Mouse (Mus musculus): Measurements from ENCODE around the gene Tmem143. TPM values are rescaled to one million over a fixed set of nuclear protein-coding genes. Genes with fewer than 3 reads are reported as not detected.

The Tmem143 gene
- 3.7 TPM for polyA plus RNA-seq (2017; shearing (Covaris generic))

DNA sequence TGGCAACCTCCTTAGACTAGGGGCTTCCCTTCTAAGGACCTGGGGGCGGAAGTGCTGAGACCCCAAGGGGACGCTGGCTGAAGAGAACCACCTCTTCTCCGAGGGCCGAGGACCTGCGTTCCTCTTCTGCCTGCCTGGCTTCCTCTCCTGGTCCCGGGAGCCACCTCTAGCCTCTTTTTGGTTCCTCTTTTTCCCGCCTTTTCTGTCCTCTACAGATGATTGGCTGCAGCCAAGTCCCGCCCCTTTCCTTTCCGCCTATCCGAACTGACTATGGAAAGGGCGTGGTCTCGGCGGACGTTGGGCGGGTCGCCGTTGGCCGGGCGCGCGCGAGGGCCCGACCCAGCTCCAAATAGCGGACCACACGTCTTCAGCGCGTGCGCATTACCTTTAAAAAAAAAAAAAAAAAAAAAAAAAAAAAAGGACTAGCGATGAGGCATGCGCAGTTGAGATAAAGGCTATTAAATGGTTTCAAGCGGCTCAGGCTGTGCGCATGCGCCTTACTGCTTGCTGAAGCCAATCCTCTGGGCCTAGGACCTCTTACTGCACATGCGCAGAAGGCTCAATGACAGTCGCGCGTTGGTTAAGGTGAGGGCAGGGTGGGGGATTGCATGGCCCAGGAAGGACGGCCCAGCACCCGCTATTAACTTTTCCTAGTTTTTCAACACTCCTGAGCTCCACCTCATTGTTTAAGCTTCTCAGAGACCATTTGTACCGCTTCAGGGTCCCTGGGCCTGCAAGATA is at the start of gene Tmem143, which contains the start of gene Syngr4:
Tmem143 (plus strand) TSS at position 425 of the 741 bp plus-strand sequence.
Syngr4 (minus strand) TSS at position 198 of the 741 bp plus-strand sequence.

DNA sequence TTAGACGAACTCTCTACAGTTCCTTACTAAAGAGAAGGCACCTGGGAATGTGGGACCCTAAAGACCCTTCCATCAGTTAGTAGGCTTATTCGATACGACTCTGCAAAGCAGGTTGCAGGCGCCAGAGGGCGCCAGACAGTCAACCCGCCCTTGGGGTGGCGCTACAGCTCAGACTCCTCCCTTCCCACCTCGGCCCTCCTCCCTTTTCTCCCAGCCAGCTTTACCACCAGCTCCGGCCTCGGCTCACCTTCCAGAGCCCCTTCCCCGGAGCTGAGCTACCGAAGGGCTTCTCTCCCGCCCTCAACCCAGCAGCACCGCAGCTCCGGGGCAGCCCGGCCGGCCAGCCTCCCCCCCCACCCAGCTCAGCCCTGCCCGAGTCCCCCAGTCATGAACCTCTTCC is 24.1 kb upstream of the Tmem143 start, which contains the start of gene Kdelr1:
Kdelr1 (plus strand) TSS at position 149 of the 400 bp plus-strand sequence.

DNA sequence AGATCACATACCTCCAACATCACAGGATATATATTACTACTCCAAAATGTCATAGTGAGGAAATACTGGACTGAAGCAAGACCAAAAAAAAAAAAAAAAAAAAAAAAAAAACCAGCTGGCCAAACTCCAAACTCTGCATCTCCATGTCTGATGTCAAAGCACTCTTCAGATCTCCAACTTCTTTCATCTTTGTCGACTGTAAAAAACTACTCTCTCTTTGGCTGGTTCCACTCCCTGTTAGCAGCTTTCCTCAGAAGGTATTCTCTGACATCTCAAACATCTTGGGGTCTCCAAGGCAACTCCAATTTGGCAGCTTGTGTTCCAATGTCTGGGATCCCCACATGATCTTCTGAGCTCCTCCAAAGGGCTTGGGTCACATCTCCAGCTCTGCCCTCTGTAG is 18.5 kb upstream of the Tmem143 start, which contains the start of gene Grin2d:
Grin2d (minus strand) TSS at position 101 of the 400 bp plus-strand sequence.

DNA sequence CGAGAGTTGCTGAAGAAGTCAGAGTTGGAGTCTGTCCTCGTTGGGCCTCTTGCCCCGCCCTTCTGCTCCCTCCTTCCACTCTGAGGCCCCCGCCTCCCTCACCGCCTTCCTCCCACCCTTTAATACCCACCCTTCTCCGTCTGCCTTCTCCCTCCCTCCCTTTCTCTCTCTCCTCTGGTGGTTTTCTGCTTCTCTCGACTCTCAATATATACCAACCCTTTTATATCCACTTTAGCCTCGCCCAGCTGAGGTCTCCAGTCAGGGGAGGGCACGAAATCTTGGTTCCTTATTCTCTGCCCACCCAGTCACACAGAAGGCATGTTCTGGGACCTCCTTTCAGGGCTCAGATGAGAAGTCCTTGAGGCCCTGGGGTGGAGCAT is 24.5 kb downstream of the Tmem143 start, which contains the start of gene Emp3:
Emp3 (minus strand) TSS at position 163 of the 380 bp plus-strand sequence.

DNA sequence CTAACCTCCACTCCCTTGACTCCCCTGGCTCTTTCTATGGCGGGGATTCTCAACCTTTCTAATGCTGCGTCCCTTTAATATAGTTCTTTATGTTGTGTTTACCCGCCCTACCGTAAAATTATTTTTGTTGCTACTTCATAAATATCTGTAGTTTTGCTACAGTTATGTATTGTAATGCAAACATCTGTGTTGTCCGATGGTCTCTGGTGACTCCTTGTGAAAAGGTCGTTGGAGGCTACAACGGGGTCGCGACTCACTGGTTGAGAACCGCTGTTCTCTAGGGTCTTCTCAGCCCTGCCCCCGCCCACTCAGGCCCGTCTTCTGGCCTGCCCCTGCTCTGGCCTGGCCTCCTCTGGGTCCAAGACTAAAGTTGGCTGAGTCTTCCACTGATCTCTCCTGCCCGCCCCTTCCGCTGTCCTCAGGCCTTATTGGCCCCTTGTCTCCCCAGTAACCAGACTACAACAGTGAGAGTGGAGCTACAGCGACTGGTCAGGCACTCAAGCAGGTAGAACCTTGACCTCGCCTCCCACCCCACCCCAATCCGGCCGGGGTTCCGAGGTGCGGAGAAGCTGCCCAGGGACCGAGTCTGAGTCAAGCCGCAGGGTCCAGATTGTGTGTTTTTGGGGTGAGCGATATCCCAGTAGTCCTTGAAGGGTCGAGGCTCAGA is 27.2 kb downstream of the Tmem143 start, which contains the start of gene Ccdc114:
Ccdc114 (plus strand) TSS at position 311 of the 667 bp plus-strand sequence.

Other genes starting within 250 kb of the Tmem143 start
- 0.89 TPM for gene Fut2, start 230.5 kb upstream of the Tmem143 start, polyA plus RNA-seq (2017; shearing (Covaris generic))
- gene Ntn5, start 212.9 kb upstream of the Tmem143 start, polyA plus RNA-seq (2017; shearing (Covaris generic)), result not detected
- not detected for gene Sec1, start 202.5 kb upstream of the Tmem143 start, polyA plus RNA-seq (2017; shearing (Covaris generic))
- gene Car11, start 197.1 kb upstream of the Tmem143 start, polyA plus RNA-seq (2017; shearing (Covaris generic)), result 1.3 TPM
- 7.4 TPM for gene Dbp, start 191.9 kb upstream of the Tmem143 start, polyA plus RNA-seq (2017; shearing (Covaris generic))
- 1,531 TPM for gene Rpl18, start 181.5 kb upstream of the Tmem143 start, polyA plus RNA-seq (2017; shearing (Covaris generic))
- 17.9 TPM for gene Sphk2, start 178.9 kb upstream of the Tmem143 start, polyA plus RNA-seq (2017; shearing (Covaris generic))
- gene Fam83e, start 175.7 kb upstream of the Tmem143 start, polyA plus RNA-seq (2017; shearing (Covaris generic)), result 0.57 TPM
- gene Spaca4, start 171.1 kb upstream of the Tmem143 start, polyA plus RNA-seq (2017; shearing (Covaris generic)), result not detected
- 0.13 TPM for gene Lmtk3, start 113.2 kb upstream of the Tmem143 start, polyA plus RNA-seq (2017; shearing (Covaris generic))
- 13.1 TPM for gene Sult2b1, start 112.3 kb upstream of the Tmem143 start, polyA plus RNA-seq (2017; shearing (Covaris generic))
- gene Cyth2, start 82.4 kb upstream of the Tmem143 start, polyA plus RNA-seq (2017; shearing (Covaris generic)), result 153 TPM
- 0.46 TPM for gene Kcnj14, start 72.2 kb upstream of the Tmem143 start, polyA plus RNA-seq (2017; shearing (Covaris generic))
- gene Grwd1, start 66.0 kb upstream of the Tmem143 start, polyA plus RNA-seq (2017; shearing (Covaris generic)), result 34.7 TPM
- gene Kdelr1, start 24.2 kb upstream of the Tmem143 start, polyA plus RNA-seq (2017; shearing (Covaris generic)), result 55.4 TPM
- gene Grin2d, start 18.6 kb upstream of the Tmem143 start, polyA plus RNA-seq (2017; shearing (Covaris generic)), result 0.84 TPM
- gene Syngr4, start 227 bp upstream of the Tmem143 start, polyA plus RNA-seq (2017; shearing (Covaris generic)), result not detected
- gene Emp3, start 24.5 kb downstream of the Tmem143 start, polyA plus RNA-seq (2017; shearing (Covaris generic)), result 436 TPM
- 1.2 TPM for gene Ccdc114, start 27.1 kb downstream of the Tmem143 start, polyA plus RNA-seq (2017; shearing (Covaris generic))
- gene Abcc6, start 133.4 kb downstream of the Tmem143 start, polyA plus RNA-seq (2017; shearing (Covaris generic)), result 0.10 TPM
- 24.0 TPM for gene Nomo1, start 136.8 kb downstream of the Tmem143 start, polyA plus RNA-seq (2017; shearing (Covaris generic))
- 0.16 TPM for gene Kcnj11, start 203.8 kb downstream of the Tmem143 start, polyA plus RNA-seq (2017; shearing (Covaris generic))